Mouse (Mus musculus): ENCODE measurements around the gene Tsku. TPM values are rescaled to one million over a fixed set of nuclear protein-coding genes. Genes with fewer than 3 reads are reported as not detected.

Tsku gene
- polyA plus RNA-seq, 1 experiment from 2014 or later, result 1.6 TPM

GRCm38 (mm10) chr7:98341475-98341874 lies 19.7 kb downstream of the Tsku start:
- peaks cover 33% of the 10 kb centered on the region for H3K4me1 ChIP-seq
- ATAC-seq, result peak; percentile 64
- H3K27me3 ChIP-seq (replicated peaks), result peaks cover 38% of the 10 kb centered on the region
- peak overlapping the region; percentile 55 for H3K4me3 ChIP-seq
- peak overlapping the region; percentile 69 for H3K9ac ChIP-seq
- peak overlapping the region; percentile 82 for H3K4me2 ChIP-seq
- peak overlapping the region; percentile 7; the same call in 1 of the 2 replicates for H3K27ac ChIP-seq
- 4% methylated on average over 13 of the region's 13 CpGs for WGBS (ENCODE audit: insufficient replicate concordance)
- no peaks in the 10 kb centered on the region for H3K9me3 ChIP-seq (replicated peaks)
- H3K36me3 ChIP-seq, result no peaks in the 10 kb centered on the region

DNA sequence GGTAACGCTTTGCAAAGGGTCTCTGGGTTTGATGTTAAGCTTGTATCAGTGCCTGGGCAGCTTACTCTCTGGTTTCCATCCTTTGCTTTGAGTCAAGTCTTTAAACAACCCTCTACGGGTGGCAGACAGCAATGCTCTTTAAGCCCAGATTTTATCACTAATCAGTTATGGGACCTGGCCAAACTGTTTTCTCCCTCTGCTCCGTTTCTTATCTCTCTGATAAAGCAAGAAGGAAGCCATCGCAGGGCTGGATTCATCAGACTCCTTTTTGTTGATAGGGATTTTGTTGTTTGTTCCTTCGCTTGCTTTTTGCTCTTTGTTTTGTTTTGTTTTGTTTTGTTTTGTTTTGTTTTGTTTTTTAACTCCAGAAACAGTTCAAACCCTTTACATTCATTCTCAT lies 20.8 kb downstream of the Tsku start:
- no peak overlapping the region for H3K9ac ChIP-seq
- no peak overlapping the region for H3K4me2 ChIP-seq
- H3K9me3 ChIP-seq (replicated peaks), result no peaks in the 10 kb centered on the region
- ATAC-seq, result no peak
- peaks cover 28% of the 10 kb centered on the region for H3K27me3 ChIP-seq (replicated peaks)
- no peak overlapping the region for H3K27ac ChIP-seq
- H3K4me3 ChIP-seq, result no peak overlapping the region
- 38% methylated on average over 5 of the region's 5 CpGs for WGBS (ENCODE audit: insufficient replicate concordance)
- peaks cover 35% of the 10 kb centered on the region for H3K4me1 ChIP-seq
- no peaks in the 10 kb centered on the region for H3K36me3 ChIP-seq

DNA sequence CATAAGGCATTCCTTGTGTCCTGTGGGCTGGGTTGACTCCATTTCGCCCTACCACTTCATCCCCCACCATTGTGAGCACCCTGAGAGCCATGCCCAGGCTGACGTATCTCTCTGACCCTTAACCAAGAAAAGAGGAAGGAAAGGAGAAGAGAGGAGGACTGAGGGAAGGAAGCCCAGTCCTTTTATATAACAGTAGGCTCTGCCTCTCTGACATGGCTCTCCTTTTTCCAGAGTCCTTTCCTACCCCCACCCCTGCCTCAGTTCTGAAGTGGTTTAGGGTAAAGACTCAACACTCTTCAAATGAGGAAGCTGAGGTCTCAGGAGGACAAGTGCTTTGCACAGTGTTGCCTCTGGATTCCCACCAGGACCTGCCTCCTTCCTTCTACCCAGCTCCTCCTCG lies 27.1 kb downstream of the Tsku start:
- H3K4me2 ChIP-seq, result no peak overlapping the region
- no peaks in the 10 kb centered on the region for H3K9me3 ChIP-seq (replicated peaks)
- H3K4me1 ChIP-seq, result peaks cover 53% of the 10 kb centered on the region
- H3K9ac ChIP-seq, result no peak overlapping the region
- WGBS (ENCODE audit: insufficient replicate concordance), result 26% methylated on average over 3 of the region's 3 CpGs
- no peak for ATAC-seq
- peak overlapping the region; percentile 16; the same call in 1 of the 2 replicates for H3K27ac ChIP-seq
- H3K4me3 ChIP-seq, result no peak overlapping the region
- no peaks in the 10 kb centered on the region for H3K27me3 ChIP-seq (replicated peaks)
- H3K36me3 ChIP-seq, result no peaks in the 10 kb centered on the region

- peaks cover 58% of the 10 kb centered on the region for H3K4me1 ChIP-seq
Measured at GRCm38 (mm10) chr7:98333507-98333906, 27.6 kb downstream of the Tsku start.

DNA sequence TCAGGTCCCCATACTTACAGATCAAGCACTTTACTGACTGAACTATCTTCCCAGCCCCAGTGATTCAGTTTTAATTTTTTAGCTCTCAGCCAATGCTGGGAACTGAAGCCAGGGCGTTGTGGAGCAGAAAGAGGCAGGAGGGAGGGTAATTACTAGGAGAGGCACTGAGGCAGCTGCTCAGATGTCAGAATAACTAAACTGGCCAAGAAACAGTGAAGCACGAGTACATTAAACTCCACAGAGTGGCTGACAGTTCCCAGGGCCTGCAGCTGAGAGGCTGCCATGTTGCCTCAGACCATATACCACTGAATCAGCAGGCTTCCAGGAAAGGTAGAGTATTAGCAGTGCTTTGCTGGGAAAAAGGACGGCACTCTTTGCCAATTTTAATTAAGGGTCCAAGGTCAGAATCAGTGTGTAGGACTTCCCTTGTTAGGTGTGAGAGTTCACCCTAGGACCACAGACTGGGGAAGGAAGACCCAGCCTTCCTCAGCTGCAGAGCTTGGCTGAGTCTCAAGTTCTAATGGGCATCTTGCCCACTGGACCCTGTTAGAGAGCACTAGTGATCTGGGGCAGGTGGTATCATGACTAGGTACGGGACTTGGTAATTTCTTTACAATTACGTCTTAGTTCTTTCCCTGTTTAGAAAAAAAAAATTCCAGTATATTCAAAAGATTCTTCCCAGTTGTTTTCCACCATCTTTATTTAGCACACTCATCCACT lies 28.3 kb downstream of the Tsku start:
- H3K36me3 ChIP-seq, result no peaks in the 10 kb centered on the region
- H3K27ac ChIP-seq, result peak overlapping the region; percentile 61
- 77% methylated on average over 5 of the region's 5 CpGs for WGBS (ENCODE audit: insufficient replicate concordance)
- no peak for ATAC-seq
- no peaks in the 10 kb centered on the region for H3K27me3 ChIP-seq (replicated peaks)
- no peaks in the 10 kb centered on the region for H3K9me3 ChIP-seq (replicated peaks)
- peaks cover 65% of the 10 kb centered on the region for H3K4me1 ChIP-seq
- no peak overlapping the region for H3K4me3 ChIP-seq
- H3K4me2 ChIP-seq, result no peak overlapping the region
- H3K9ac ChIP-seq, result no peak overlapping the region

More at GRCm38 (mm10) chr7:98333507-98333906, 27.6 kb downstream of the Tsku start:
- Histone ChIP-seq H3K27me3 (replicated peaks) (no peaks in the 10 kb centered on the region), H3K27ac (no peak overlapping the region), H3K9me3 (replicated peaks) (no peaks in the 10 kb centered on the region), H3K9ac (no peak overlapping the region), H3K4me3 (no peak overlapping the region), H3K4me2 (no peak overlapping the region), H3K36me3 (no peaks in the 10 kb centered on the region)
- no peak for ATAC-seq
- WGBS (ENCODE audit: insufficient replicate concordance), result 79% methylated on average over 5 of the region's 5 CpGs

- no peak overlapping the region for H3K9ac ChIP-seq
Measured at GRCm38 (mm10) chr7:98331932-98332331, 29.2 kb downstream of the Tsku start.

DNA sequence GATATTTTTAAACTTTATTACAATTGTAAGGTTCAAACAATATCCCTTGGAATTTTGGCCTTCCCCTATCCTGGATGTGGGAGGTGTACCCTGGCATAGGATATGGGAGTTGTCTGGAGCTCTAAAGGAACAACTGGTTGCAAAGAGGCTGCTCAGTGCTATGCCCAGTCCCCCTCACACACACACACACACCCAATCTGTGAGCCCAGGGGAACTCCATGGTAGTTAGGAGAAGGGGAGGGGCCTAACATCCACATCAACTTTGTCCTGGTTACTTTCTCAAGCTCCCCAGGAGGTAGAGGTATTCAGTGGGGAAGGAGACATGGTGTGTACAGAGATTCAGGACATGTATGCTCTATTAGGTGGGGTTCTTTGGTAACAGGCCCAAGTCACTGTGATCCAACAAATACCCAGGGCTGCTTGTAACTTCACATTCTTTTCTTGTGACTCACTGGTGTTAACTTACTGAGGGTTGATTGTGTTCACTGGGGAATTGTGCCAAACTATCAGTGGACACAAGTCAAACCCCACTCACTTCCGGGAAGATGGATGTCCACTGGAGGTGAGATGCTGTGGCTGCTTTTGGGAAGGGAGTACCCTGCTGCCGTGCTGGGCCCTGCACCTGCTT lies 30.6 kb downstream of the Tsku start:
- peak; percentile 69 for ATAC-seq
- WGBS (ENCODE audit: insufficient replicate concordance), result 72% methylated on average over 2 of the region's 2 CpGs
- Histone ChIP-seq H3K9ac (no peak overlapping the region), H3K4me1 (peaks cover 65% of the 10 kb centered on the region), H3K36me3 (no peaks in the 10 kb centered on the region), H3K4me3 (no peak overlapping the region), H3K27ac (peak overlapping the region; percentile 92), H3K4me2 (peak overlapping the region; percentile 53), H3K27me3 (replicated peaks) (no peaks in the 10 kb centered on the region), H3K9me3 (replicated peaks) (no peaks in the 10 kb centered on the region)

More at GRCm38 (mm10) chr7:98331932-98332331, 29.2 kb downstream of the Tsku start:
- Histone ChIP-seq H3K9me3 (replicated peaks) (no peaks in the 10 kb centered on the region), H3K4me2 (no peak overlapping the region), H3K4me3 (no peak overlapping the region), H3K27ac (peak overlapping the region; percentile 61; the same call in 1 of the 2 replicates), H3K4me1 (peaks cover 65% of the 10 kb centered on the region), H3K27me3 (replicated peaks) (no peaks in the 10 kb centered on the region), H3K36me3 (no peaks in the 10 kb centered on the region)
- no peak for ATAC-seq
- 11% methylated on average over 3 of the region's 3 CpGs for WGBS (ENCODE audit: insufficient replicate concordance)

DNA sequence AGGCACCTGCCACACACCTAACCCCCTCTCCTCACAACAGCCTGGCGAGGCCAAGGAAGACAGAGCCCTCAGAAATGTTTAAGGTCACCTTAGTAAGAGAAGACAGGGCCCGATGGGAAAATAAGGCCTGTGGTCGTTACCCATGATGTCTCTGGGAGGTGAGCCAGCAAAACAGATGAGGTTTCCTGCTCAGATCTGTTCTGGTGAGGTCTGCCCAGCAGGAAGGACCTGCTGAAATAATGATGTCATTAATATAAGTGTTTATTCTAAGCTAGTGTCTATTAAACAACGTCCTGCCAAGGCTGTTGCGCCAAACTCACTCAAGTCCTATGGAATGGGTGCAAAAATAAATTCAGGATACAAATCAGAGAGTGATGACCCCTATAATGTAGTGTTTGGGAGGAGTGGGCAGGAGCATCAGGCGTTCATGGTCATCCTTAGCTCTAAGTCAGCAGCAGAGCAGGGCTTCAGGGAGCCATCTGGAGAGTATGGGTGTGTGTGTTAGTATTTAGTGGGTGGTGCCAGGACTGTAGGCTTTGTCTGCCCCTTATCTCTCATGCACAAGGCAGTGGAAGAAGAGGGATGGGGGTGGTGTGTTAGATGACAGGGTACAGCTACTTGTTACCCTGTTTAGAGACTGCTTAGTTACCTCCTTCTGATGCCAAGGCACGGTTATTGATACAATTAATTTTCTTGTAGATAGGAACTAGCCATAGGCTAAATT lies 31.3 kb downstream of the Tsku start:
- no peak overlapping the region for H3K4me3 ChIP-seq
- peaks cover 62% of the 10 kb centered on the region for H3K4me1 ChIP-seq
- peak overlapping the region; percentile 53 for H3K4me2 ChIP-seq
- no peaks in the 10 kb centered on the region for H3K27me3 ChIP-seq (replicated peaks)
- H3K9me3 ChIP-seq (replicated peaks), result no peaks in the 10 kb centered on the region
- H3K36me3 ChIP-seq, result no peaks in the 10 kb centered on the region
- WGBS (ENCODE audit: insufficient replicate concordance), result 45% methylated on average over 7 of the region's 7 CpGs
- peak overlapping the region; percentile 50 for H3K9ac ChIP-seq
- H3K27ac ChIP-seq, result peak overlapping the region; percentile 92
- ATAC-seq, result peak; percentile 100

DNA sequence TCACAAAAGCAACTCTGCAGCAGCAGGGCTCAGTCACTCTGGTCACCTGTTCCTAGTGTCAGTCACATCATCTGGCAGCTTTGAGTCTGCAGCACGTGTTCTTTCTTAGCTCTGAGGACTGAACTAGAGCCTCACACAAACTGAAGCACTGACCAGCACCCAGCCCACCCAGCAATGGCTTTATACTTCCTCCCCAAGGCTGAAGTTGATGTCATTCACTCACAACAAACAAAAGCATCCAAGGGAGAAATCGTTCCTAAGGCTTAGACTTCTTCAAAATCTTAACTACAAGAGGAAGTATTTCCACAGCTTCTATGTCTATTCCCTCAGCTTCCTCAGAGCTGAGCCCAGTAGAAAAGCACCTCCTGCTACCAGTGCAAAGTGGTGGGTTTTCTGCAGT lies 32.8 kb downstream of the Tsku start:
- H3K27ac ChIP-seq, result peak overlapping the region; percentile 92
- no peak overlapping the region for H3K4me2 ChIP-seq
- no peak for ATAC-seq
- H3K9ac ChIP-seq, result no peak overlapping the region
- no peaks in the 10 kb centered on the region for H3K27me3 ChIP-seq (replicated peaks)
- H3K36me3 ChIP-seq, result no peaks in the 10 kb centered on the region
- H3K4me1 ChIP-seq, result peaks cover 60% of the 10 kb centered on the region
- 30% methylated on average over 2 of the region's 2 CpGs for WGBS (ENCODE audit: insufficient replicate concordance)
- H3K9me3 ChIP-seq (replicated peaks), result no peaks in the 10 kb centered on the region
- no peak overlapping the region for H3K4me3 ChIP-seq

DNA sequence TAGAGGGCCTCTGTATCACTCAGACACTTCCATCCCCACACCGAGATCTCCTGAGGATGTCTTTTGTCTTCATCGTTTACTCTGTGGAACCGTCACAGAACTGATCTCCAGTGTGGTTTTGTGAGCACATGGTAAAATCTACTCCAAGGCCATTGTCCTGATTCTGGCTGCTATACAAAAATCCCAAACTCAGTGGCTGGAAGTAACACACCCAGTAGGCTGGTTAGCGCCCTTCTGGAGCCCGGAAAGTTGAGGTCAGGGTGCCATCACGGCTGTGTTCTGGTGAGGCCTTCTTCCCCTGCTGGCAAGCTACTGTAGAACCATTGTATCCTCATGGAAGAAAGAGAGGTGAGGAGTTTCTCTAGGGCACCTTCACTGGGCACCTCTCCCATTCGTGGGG lies 35.1 kb downstream of the Tsku start:
- Histone ChIP-seq H3K4me3 (no peak overlapping the region), H3K4me2 (no peak overlapping the region), H3K36me3 (no peaks in the 10 kb centered on the region), H3K9ac (no peak overlapping the region), H3K4me1 (peaks cover 49% of the 10 kb centered on the region), H3K27ac (no peak overlapping the region), H3K27me3 (replicated peaks) (no peaks in the 10 kb centered on the region), H3K9me3 (replicated peaks) (no peaks in the 10 kb centered on the region)
- 79% methylated on average over 7 of the region's 7 CpGs for WGBS (ENCODE audit: insufficient replicate concordance)
- no peak for ATAC-seq

GRCm38 (mm10) chr7:98324228-98324627 lies 36.9 kb downstream of the Tsku start:
- whole genome bisulfite sequencing (ENCODE audit: insufficient replicate concordance), result 54% methylated on average over 1 of the region's 1 CpGs
- Histone ChIP-seq H3K27ac (no peak overlapping the region), H3K4me1 (peaks cover 30% of the 10 kb centered on the region), H3K4me2 (no peak overlapping the region), H3K9ac (no peak overlapping the region), H3K9me3 (replicated peaks) (no peaks in the 10 kb centered on the region), H3K4me3 (no peak overlapping the region), H3K36me3 (no peaks in the 10 kb centered on the region), H3K27me3 (replicated peaks) (no peaks in the 10 kb centered on the region)
- ATAC-seq, result no peak

Measured in liver, embryonic 12.5 days (tissue).